Mouse (Mus musculus) c-Kit-positive CD71-negative TER-119-negative erythroid progenitor cells, embryonic 14.5 days (primary cell): ENCODE measurements around the gene Dennd1a.

Source experiments
- DNase-seq: peaks from one replicate; pipeline ENCODE4 v3.0.0-alpha.2; 2013; ENCODE audit warnings: low read depth

Dennd1a gene

GRCm38 (mm10) chr2:38286733-38287551, at the start of gene Dennd1a:
Gene Dennd1a (minus strand): TSS chr2:38287390.
- DNase-seq: peak; percentile 61

- DNase-seq: no peak
Measured at GRCm38 (mm10) chr2:38336606-38337005, 49.4 kb upstream of the Dennd1a start.

- DNase-seq: no peak
Measured at GRCm38 (mm10) chr2:38333586-38334119, 46.5 kb upstream of the Dennd1a start.

GRCm38 (mm10) chr2:38326671-38327070, 39.5 kb upstream of the Dennd1a start:
- DNase-seq: no peak

- DNase-seq: no peak
Measured at GRCm38 (mm10) chr2:38323380-38323779, 36.2 kb upstream of the Dennd1a start.

- DNase-seq: no peak
Measured at GRCm38 (mm10) chr2:38320911-38321310, 33.7 kb upstream of the Dennd1a start.

- DNase-seq: no peak
Measured at GRCm38 (mm10) chr2:38319086-38319485, 31.9 kb upstream of the Dennd1a start.

- DNase-seq: no peak
Measured at GRCm38 (mm10) chr2:38313399-38313798, 26.2 kb upstream of the Dennd1a start.

- DNase-seq: no peak
Measured at GRCm38 (mm10) chr2:38312921-38313320, 25.7 kb upstream of the Dennd1a start.

- no peak for DNase-seq
Measured at GRCm38 (mm10) chr2:38305152-38305551, 18.0 kb upstream of the Dennd1a start.

GRCm38 (mm10) chr2:38300941-38301340, 13.8 kb upstream of the Dennd1a start:
- no peak for DNase-seq

- no peak for DNase-seq
Measured at GRCm38 (mm10) chr2:38295939-38296338, 8.7 kb upstream of the Dennd1a start.

- no peak for DNase-seq
Measured at GRCm38 (mm10) chr2:38291526-38291925, 4.3 kb upstream of the Dennd1a start.

- no peak for DNase-seq
Measured at GRCm38 (mm10) chr2:38288226-38288625, 1.0 kb upstream of the Dennd1a start.

- peak; percentile 16 for DNase-seq
Measured at GRCm38 (mm10) chr2:38286433-38286732, 807 bp downstream of the Dennd1a start.

- DNase-seq: peak; percentile 9
Measured at GRCm38 (mm10) chr2:38285781-38286432, 1.3 kb downstream of the Dennd1a start.

GRCm38 (mm10) chr2:38283961-38284360, 3.2 kb downstream of the Dennd1a start:
- no peak for DNase-seq

- DNase-seq: no peak
Measured at GRCm38 (mm10) chr2:38280376-38280775, 6.8 kb downstream of the Dennd1a start.

GRCm38 (mm10) chr2:38274973-38275372, 12.2 kb downstream of the Dennd1a start:
- no peak for DNase-seq

- DNase-seq: no peak
Measured at GRCm38 (mm10) chr2:38263653-38264052, 23.5 kb downstream of the Dennd1a start.

- no peak for DNase-seq
Measured at GRCm38 (mm10) chr2:38259052-38259451, 28.1 kb downstream of the Dennd1a start.

- DNase-seq: no peak
Measured at GRCm38 (mm10) chr2:38237616-38238015, 49.6 kb downstream of the Dennd1a start.

- no peak for DNase-seq
Measured at GRCm38 (mm10) chr2:38235593-38235992, 51.6 kb downstream of the Dennd1a start.
